Mouse (Mus musculus) myocyte (in vitro differentiated cells): ENCODE measurements around the gene Fat3. TPM values are rescaled to one million over a fixed set of nuclear protein-coding genes. Genes with fewer than 3 reads are reported as not detected.

Source experiments
- H3K27me3 ChIP-seq: one replicate; pipeline ENCODE4 v1.6.1; 2011; ENCODE audit not compliant: control insufficient read depth, insufficient read depth, insufficient read length
- H3K36me3 ChIP-seq: one replicate; pipeline ENCODE4 v1.6.1; 2011; ENCODE audit not compliant: control insufficient read depth, insufficient read depth
- H3K4me2 ChIP-seq: one replicate; pipeline ENCODE4 v1.6.1; 2011; ENCODE audit warnings: low read depth, control low read depth
- H3K4me3 ChIP-seq: one replicate; pipeline ENCODE4 v1.5.1; 2011; ENCODE audit warnings: mild to moderate bottlenecking, control low read depth, moderate library complexity
- H3K79me2 ChIP-seq: one replicate; pipeline ENCODE4 v1.6.1; 2011; ENCODE audit not compliant: control insufficient read depth, insufficient read depth
- H3ac ChIP-seq: one replicate; pipeline ENCODE4 v1.6.1; 2011; ENCODE audit not compliant: control insufficient read depth, insufficient read length
- CEBPB ChIP-seq: IDR thresholded peaks from 2 replicates; pipeline ENCODE4 v1.6.1; 2011; ENCODE audit warnings: mild to moderate bottlenecking, moderate library complexity; ENCODE audit not compliant: poor library complexity, insufficient read depth, severe bottlenecking
- E2F4 ChIP-seq: IDR thresholded peaks from one replicate; pipeline ENCODE4 v1.6.1; 2011; ENCODE audit warnings: mild to moderate bottlenecking, control low read depth, moderate library complexity; ENCODE audit not compliant: insufficient read depth
- MAX ChIP-seq: IDR thresholded peaks from one replicate; pipeline ENCODE4 v1.6.1; 2011; ENCODE audit warnings: low read depth, mild to moderate bottlenecking, control low read depth
- MYOD1 ChIP-seq, 3 experiments: IDR thresholded peaks; one replicate each; pipeline ENCODE4 v1.6.1; 2011; ENCODE audit warnings: control low read depth in 2 of 3, low read depth in 2 of 3, mild to moderate bottlenecking in 2 of 3, moderate library complexity in 1 of 3; ENCODE audit not compliant: insufficient read length in 2 of 3, control insufficient read depth in 1 of 3
- MYOG ChIP-seq, 3 experiments: IDR thresholded peaks; one replicate each; pipeline ENCODE4 v1.6.1; 2011; ENCODE audit warnings: control low read depth in 2 of 3, low read depth in 2 of 3, mild to moderate bottlenecking in 2 of 3; ENCODE audit not compliant: insufficient read length in 2 of 3, control insufficient read depth in 1 of 3, insufficient read depth in 1 of 3
- POLR2A ChIP-seq: IDR thresholded peaks from one replicate; pipeline ENCODE4 v1.6.1; 2011; ENCODE audit warnings: low read depth, mild to moderate bottlenecking, control low read depth, moderate library complexity; ENCODE audit not compliant: insufficient read length
- POLR2AphosphoS2 ChIP-seq: IDR thresholded peaks from one replicate; pipeline ENCODE4 v1.6.1; 2011; ENCODE audit warnings: low read depth, control low read depth; ENCODE audit not compliant: insufficient read length
- REST ChIP-seq: IDR thresholded peaks from one replicate; pipeline ENCODE4 v1.6.1; 2011; ENCODE audit warnings: mild to moderate bottlenecking, control low read depth, moderate library complexity; ENCODE audit not compliant: insufficient read depth, insufficient read length
- SRF ChIP-seq: IDR thresholded peaks from one replicate; pipeline ENCODE4 v1.6.1; 2011; ENCODE audit warnings: low read depth; ENCODE audit not compliant: control insufficient read depth, insufficient read length
- TCF12 ChIP-seq: IDR thresholded peaks from one replicate; pipeline ENCODE4 v1.6.1; 2011; ENCODE audit warnings: mild to moderate bottlenecking, control low read depth; ENCODE audit not compliant: poor library complexity, insufficient read depth, severe bottlenecking
- TCF3 ChIP-seq: IDR thresholded peaks from one replicate; pipeline ENCODE4 v1.6.1; 2011; ENCODE audit warnings: low read depth, control low read depth; ENCODE audit not compliant: insufficient read length
- USF1 ChIP-seq: IDR thresholded peaks from one replicate; pipeline ENCODE4 v1.6.1; 2011; ENCODE audit warnings: low read depth, mild to moderate bottlenecking, control low read depth, moderate library complexity
- polyA plus RNA-seq: library from polyadenylated mRNA; unstranded; fragments of >200 nt; fragmentation: generic; extraction: Trizol; gene quantifications from one replicate; pipeline ENCODE4 v1.2.1, GENCODE M21; 2012; ENCODE audit warnings: missing spikeins

Fat3 gene
- polyA plus RNA-seq, 1 experiment = not detected

- H3K4me2 ChIP-seq = no peak overlapping the region
Measured at GRCm38 (mm10) chr9:16256577-16257207, 244.4 kb downstream of the Fat3 start.

GRCm38 (mm10) chr9:16246741-16247140 lies 254.3 kb downstream of the Fat3 start:
- Histone ChIP-seq H3K36me3 (no peaks in the 10 kb centered on the region), H3ac (no peak overlapping the region), H3K4me2 (no peak overlapping the region), H3K4me3 (no peak overlapping the region), H3K27me3 (no peaks in the 10 kb centered on the region), H3K79me2 (no peaks in the 10 kb centered on the region)
- no peak for TF ChIP-seq USF1
- TF ChIP-seq MYOD1 (IDR thresholded peaks at IDR 0.05; ENCODE audit: control insufficient read depth in 1 of 3, insufficient read length in 2 of 3, low read depth in 2 of 3) = no peak
- TF ChIP-seq MYOG (IDR thresholded peaks at IDR 0.05; ENCODE audit: control insufficient read depth in 1 of 3, insufficient read depth in 1 of 3, insufficient read length in 2 of 3, low read depth in 2 of 3) = no peak
- no peak for TF ChIP-seq REST
- TF ChIP-seq CEBPB = no peak
- TF ChIP-seq POLR2AphosphoS2 = no peak
- TF ChIP-seq SRF = no peak
- TF ChIP-seq TCF3 = no peak
- TF ChIP-seq E2F4 = no peak
- no peak for TF ChIP-seq TCF12
- TF ChIP-seq MAX = no peak
- no peak for TF ChIP-seq POLR2A

More at GRCm38 (mm10) chr9:16256577-16257207, 244.4 kb downstream of the Fat3 start:
- TF ChIP-seq MYOG (IDR thresholded peaks at IDR 0.05; ENCODE audit: control insufficient read depth in 1 of 3, insufficient read depth in 1 of 3, insufficient read length in 2 of 3, low read depth in 2 of 3) (no peak), USF1 (no peak), TCF12 (no peak), TCF3 (no peak), E2F4 (no peak), POLR2AphosphoS2 (no peak), CEBPB (no peak), SRF (no peak), REST (no peak), MAX (no peak), POLR2A (no peak)
- Histone ChIP-seq H3K79me2 (no peaks in the 10 kb centered on the region), H3ac (no peak overlapping the region), H3K4me3 (no peak overlapping the region), H3K36me3 (no peaks in the 10 kb centered on the region), H3K27me3 (no peaks in the 10 kb centered on the region)

DNA sequence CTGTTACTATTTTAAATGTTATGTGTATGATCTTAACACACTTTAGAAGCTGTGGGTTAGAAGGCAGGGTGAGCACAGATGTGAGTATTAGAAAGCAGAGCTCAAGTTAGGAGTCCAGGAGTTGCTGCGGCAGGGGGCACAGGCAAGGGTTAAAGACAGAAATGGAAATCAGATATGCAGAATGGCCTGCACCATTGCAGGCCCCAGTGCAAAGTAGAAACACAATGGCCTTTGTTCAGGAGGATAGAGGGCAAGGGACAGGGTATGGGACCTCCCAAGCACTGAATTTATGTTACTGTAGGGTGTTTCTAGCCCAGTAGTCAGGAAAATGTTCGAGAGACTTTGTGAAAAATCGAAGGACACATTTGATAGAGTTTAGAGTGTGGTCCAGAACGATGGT lies 269.5 kb downstream of the Fat3 start:
- H3K79me2 ChIP-seq = no peaks in the 10 kb centered on the region
- TF ChIP-seq POLR2AphosphoS2 = no peak
- TF ChIP-seq TCF12 = no peak
- no peak for TF ChIP-seq USF1
- TF ChIP-seq MAX = no peak
- no peak for TF ChIP-seq POLR2A
- no peak for TF ChIP-seq REST
- TF ChIP-seq TCF3 = no peak
- TF ChIP-seq E2F4 = no peak
- TF ChIP-seq CEBPB = no peak
- TF ChIP-seq SRF = no peak
- no peak for TF ChIP-seq MYOG (IDR thresholded peaks at IDR 0.05; ENCODE audit: control insufficient read depth in 1 of 3, insufficient read depth in 1 of 3, insufficient read length in 2 of 3, low read depth in 2 of 3)
- H3K4me2 ChIP-seq = no peak overlapping the region
- H3K36me3 ChIP-seq = no peaks in the 10 kb centered on the region
- H3K27me3 ChIP-seq = peaks cover 17% of the 10 kb centered on the region
- no peak overlapping the region for H3K4me3 ChIP-seq
- H3ac ChIP-seq = no peak overlapping the region

- Histone ChIP-seq H3K27me3 (peaks cover 12% of the 10 kb centered on the region), H3K79me2 (no peaks in the 10 kb centered on the region), H3ac (no peak overlapping the region), H3K4me2 (no peak overlapping the region), H3K4me3 (no peak overlapping the region), H3K36me3 (no peaks in the 10 kb centered on the region)
- TF ChIP-seq TCF12 = no peak
- no peak for TF ChIP-seq MYOG (IDR thresholded peaks at IDR 0.05; ENCODE audit: control insufficient read depth in 1 of 3, insufficient read depth in 1 of 3, insufficient read length in 2 of 3, low read depth in 2 of 3)
- TF ChIP-seq REST = no peak
- no peak for TF ChIP-seq MYOD1 (IDR thresholded peaks at IDR 0.05; ENCODE audit: control insufficient read depth in 1 of 3, insufficient read length in 2 of 3, low read depth in 2 of 3)
- TF ChIP-seq CEBPB = no peak
- TF ChIP-seq USF1 = no peak
- TF ChIP-seq POLR2AphosphoS2 = no peak
Measured at GRCm38 (mm10) chr9:16228919-16229318, 272.2 kb downstream of the Fat3 start.
